Mouse (Mus musculus): ENCODE results near the gene Zbtb16. TPM values are rescaled to one million over a fixed set of nuclear protein-coding genes. Genes with fewer than 3 reads are reported as not detected.

Gene Zbtb16
- total RNA-seq, 2 experiments from 2014 or later: 28.0 to 83.4 TPM

GRCm38 (mm10) chr9:48728731-48729123 lies 107.3 kb downstream of the Zbtb16 start:
- no peak for DNase-seq

GRCm38 (mm10) chr9:48728083-48728730 lies 107.8 kb downstream of the Zbtb16 start:
- no peak for DNase-seq

- no peak for DNase-seq
Measured at GRCm38 (mm10) chr9:48726341-48726740, 109.7 kb downstream of the Zbtb16 start.

DNA sequence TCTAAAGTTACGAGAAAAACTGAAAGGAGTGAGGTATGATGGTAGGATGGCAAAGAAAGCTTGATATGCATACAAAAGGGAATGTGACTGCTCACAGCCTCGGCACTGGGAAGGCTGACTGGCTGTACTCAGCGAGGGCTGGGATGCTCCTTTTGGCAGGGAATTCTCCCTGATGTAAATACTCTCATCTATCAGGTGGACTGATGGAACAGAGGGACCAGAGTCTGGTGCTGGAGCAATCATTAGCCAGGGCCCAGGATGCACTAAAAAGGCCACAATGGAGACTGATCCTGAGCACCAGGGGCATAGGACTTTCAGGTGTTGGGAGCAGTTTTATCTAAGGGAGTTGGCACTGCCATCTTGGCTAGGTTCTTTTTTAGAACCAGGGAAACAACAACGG lies 110.1 kb downstream of the Zbtb16 start:
- no peak for DNase-seq

DNA sequence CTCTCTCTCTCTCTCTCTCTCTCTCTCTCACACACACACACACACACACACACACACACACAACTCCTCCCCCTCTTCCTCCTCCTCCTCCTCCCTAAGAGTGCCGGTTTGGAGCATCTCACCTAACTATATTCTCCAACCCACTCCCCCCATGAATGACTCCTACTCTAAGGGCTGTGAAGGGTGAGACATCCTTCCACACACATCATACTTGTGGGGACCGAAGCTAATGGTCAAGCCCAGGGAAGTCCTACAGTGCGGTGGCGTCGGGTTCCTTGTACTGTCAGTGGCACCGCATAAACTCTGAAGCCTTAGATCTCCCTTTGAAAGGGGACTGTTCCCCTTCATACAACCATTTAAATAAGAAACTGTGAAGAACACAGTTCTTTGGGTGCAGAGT lies 110.9 kb downstream of the Zbtb16 start:
- no peak for DNase-seq

DNA sequence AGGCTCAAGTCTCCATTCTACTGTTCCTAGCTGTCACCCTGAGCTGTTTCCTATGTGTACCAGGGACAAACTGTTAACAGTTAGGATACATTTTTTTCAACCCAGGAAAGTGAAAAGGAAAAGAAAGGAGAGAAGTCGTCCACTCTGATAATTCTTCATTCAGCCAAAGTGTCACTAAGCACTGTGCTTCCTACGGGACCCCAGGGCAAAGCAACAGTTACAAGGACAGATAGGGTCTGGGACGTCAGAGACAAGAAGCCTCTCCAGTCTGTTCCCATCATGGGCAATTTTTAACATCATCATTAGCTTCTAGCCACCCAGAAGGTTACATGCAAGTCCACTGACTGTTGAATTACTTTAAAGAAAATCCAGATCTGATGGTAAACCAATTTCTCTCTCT lies 111.3 kb downstream of the Zbtb16 start:
- no peak for DNase-seq

GRCm38 (mm10) chr9:48723511-48724304 lies 112.3 kb downstream of the Zbtb16 start:
- DNase-seq: peak; percentile 66

GRCm38 (mm10) chr9:48723025-48723424 lies 113.0 kb downstream of the Zbtb16 start:
- DNase-seq: no peak

DNA sequence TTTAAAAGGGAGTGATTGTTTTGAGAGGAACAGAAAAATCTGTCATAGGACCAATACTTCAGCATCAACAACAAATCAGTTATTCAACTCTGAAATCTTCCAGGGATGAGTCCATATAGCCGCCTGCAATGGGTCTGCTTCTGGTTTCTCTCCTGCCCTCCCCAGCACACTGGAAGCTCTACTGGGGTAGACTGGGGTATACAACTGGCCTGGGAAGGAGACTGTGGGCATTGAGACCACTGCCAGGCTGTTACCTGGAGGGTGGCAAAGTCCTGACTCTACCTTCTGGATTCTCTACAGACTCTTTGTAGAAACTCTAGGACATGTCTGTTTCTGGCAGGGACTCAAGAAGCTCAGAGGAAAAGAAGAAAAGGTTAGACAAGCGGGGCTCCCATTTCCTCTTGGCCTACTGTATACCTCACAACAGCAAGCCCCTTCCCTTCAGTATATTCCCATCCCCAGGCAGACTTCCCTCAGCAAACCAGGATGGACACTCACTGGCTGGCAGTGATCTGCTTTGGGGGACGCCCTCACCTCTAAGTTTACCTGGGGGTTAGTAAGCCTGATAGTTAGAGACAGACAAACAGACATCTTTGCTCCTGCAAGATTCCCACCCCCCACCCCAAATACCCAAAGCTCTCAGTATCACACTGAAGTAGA lies 113.6 kb downstream of the Zbtb16 start:
- DNase-seq: no peak

GRCm38 (mm10) chr9:48721655-48722054 lies 114.4 kb downstream of the Zbtb16 start:
- no peak for DNase-seq

DNA sequence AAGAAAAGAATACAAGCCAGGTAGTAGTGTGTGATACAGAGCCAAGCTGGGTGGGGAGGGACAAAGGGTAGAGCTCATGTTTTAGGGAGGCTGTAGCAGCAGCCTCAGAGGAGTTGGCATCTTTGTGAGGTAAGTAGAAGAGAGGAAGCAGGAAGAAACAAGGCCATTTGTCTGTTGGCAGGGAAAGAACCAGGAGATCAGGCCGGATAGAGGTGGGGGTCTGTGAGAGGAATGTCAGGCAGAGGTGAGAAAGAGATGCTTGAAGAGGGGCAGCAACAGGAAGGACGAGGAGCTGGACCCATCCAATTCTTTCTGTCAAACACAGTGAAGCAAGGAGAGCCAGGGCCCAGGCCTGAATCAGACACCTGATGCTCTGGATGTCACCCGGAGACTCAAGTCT lies 114.8 kb downstream of the Zbtb16 start:
- no peak for DNase-seq

DNA sequence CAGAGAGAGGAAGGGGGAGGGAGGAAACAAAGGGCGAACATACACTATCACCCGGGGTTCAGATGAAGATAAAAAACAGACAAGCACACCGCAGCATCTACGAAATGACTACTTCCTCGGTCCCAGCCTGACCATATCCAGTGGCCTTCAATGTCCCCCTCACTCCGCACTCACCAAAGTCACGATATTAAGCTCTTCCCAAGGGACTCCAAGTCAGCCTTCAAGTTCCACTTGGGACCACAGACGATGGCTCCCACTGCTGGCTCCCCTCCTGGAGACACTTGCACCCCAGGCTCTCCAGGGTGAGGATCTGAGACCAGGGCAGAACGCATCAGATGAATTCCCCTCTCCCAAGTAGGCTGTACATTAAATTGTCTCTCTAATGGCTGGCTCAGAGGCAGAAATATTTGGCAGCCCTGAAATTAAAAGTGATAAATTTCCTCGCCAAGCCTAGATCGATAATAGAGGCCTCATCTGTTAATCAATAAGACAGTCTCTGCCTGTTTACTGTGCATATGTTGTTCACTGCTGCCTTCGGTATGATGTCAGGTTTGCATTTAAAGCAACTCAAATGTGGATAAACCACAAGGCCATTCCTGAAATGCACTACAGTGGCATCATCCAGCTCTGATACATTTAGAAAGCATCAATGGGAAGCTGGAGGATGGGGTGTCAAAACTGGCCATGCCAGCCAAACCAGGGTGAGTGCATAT lies 115.6 kb downstream of the Zbtb16 start:
- no peak for DNase-seq

DNA sequence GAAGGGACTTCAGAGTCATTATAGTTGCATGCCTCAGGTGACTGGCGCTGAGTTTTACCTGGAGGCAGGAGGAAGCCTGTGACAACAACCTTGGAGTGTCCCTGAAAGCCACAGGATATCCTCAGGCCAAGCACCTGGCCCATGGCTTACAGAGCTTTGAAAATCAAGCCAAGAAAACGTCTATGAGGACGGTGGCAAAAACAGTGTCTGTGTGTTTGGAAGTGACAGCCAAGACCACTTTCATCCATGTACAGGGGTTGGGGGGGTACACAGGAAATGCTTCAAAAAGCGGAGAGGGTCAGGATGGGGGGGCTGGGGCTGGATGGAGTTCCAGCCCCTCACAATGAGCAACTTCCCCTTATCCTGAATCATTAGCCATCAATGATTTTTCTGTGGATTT lies 116.4 kb downstream of the Zbtb16 start:
- DNase-seq: no peak

DNA sequence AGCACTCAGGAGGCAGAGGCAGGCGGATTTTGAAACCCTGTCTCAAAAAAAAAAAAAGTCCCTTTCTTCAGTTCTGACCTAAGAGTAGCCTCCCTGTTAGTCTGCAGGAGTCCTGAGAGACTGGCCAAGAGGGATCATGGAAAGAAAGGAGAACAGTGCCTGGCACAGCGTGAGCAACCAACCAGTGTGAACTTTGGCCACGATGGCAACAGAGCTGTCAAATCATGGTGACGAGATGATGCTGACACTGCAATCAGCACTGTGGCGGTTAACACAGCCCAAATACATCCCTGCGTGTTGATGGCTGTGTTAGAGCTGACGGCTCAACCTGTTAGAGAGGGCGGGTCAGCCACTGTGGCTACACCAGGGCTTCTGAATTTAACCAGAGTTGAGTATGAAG lies 119.5 kb downstream of the Zbtb16 start:
- no peak for DNase-seq

GRCm38 (mm10) chr9:48715042-48715441 lies 121.0 kb downstream of the Zbtb16 start:
- no peak for DNase-seq

DNA sequence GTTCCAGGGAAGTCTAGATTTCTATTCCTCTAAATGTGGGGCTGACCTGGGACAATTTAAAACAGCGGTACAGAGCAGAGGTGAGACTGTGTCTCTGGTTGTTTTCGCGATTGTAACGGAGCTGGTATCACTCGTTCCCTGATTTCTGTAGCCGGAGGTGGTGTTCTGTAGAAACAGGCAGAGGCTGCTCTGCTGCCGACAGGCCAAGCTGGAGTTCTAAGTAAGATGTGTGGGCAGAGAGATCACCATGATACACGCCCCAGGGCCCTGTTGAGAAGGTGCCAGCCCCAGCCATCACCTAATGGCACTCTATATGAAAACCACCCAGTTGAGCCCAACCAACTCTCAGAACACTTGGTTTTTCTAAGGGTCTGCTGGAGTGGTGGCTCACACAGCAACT lies 122.2 kb downstream of the Zbtb16 start:
- no peak for DNase-seq

DNA sequence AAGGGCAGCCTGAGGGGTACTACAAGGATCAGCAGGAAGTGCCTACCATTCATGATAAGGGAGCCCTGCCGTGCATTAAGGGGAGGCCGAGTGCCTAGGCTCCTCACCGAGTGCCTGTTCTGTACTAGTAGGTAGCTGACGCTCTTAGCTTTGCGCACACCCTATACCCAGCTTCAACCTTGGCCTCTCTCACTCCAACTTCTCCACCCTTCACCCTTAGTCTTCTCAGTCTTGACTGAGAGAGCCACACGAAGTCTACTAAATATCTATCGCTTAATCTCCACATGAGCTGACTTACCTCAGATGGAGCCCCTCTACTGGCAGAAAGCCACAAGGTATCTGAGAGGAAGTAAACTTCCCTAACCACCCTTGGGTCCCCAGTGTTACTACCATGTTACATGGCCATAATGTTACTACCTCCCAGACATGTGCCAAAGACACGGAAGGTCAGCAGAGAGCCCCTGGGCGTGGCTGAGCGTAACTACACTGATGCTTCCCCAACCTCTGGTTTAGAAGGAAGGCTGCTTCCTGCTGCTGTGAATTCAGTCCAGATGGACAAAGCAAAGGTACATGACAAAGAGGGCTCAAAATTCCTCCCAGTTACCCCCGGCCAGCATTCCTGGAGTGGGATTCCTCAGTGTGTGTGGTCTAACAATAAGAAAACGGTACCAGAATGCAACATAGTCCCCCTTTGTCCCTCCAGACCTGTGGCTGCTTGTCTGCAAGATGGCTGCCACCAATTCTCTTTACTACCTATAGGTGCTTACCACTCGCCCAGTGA lies 122.8 kb downstream of the Zbtb16 start:
- no peak for DNase-seq

DNA sequence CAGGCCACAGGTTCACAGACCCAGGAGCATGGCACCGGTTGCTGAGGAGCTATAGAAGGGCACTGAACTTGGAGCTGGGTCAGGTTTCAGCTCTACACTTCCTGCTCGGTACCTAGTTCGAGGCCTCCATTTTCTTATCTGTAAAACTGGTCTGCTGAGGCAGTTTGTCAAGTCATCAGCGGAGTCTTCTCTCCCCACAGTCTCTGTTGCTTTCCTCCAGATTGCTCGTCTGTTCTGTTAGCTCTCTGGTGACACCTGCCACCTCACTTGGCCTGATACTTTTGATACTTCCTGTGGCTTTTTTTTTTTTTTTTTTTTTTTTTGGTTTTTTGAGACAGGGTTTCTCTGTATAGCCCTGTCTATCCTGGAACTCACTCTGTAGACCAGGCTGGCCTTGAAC lies 124.2 kb downstream of the Zbtb16 start:
- no peak for DNase-seq

- DNase-seq: no peak
Measured at GRCm38 (mm10) chr9:48711296-48711781, 124.7 kb downstream of the Zbtb16 start.

DNA sequence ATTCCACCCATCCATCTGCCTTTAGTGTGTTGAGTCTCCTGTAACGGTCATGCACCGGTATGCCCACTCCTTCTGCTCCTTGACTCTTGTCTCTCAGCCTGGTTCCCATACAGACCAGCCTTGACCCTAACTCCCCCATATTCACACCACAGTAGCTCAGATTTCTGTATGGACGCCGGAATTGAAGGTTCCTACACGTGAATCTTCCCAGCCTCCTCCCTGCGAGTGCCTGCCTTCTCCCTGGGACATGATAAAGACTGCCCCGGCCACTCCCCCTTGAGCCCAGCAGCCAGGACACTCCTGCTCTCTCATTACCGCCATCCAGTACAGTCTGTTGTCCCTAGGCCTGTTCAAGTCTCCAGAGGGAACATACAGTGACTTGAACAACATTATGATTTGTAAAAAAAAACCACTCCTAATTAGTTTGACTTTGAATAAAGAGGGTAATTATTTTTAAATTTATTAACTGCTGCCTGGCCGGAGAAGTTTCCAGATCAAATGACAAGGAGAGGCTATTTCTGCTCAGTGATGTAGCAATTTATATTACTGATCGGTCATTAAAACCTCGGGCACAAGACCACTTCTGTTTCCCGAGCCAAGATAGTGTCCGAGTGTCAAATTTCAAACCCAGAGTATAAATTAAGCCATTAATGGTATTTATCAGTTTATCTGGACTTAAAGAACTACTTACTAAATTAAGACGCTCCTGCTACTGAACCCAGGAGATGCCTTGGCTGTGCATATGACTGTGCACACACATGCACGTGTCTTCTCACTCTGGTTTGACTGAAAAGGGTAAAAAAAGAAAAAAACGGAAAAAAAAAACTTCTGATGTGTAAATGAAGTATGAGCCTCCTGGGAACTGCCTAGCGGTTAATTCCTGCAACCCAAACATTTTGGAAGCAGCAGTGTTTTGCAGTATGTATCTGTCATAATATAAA lies 125.4 kb downstream of the Zbtb16 start:
- no peak for DNase-seq

DNA sequence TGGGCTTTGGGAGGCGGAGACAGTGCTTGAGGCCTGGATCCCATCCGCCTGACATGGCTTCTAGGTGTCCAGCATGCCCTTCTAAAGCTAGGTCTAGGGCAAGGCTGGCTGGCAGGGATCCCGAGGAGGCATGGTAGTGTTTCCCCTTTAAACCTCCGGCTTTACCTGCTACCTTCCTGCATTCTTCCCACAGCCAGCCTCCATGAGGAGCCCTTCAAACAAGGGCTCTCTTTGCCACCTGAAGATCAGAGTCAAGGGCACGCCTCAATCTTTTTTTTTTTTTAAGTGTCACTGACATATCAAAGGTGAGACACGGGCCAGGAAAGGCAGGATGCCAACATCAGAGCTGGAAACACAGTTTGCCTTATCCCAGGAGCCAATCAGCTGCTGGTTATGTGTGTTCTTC lies 128.2 kb downstream of the Zbtb16 start:
- DNase-seq: peak; percentile 46
